Mouse (Mus musculus) urinary bladder, adult 2 months (tissue): ENCODE data around the gene Mdm2. TPM values are rescaled to one million over a fixed set of nuclear protein-coding genes. Genes with fewer than 3 reads are reported as not detected.

Source experiments
- DNase-seq: peaks from one replicate; pipeline ENCODE4 v3.0.0; 2022; ENCODE audit warnings: low spot score
- polyA plus RNA-seq: library from polyadenylated mRNA; depleted of rRNA; stranded (reverse); fragments of >200 nt; gene quantifications from 2 replicates; pipeline ENCODE4 v1.2.3, GENCODE M21; 2012

Mdm2 gene
- polyA plus RNA-seq, 1 experiment: 70.2 TPM

DNA sequence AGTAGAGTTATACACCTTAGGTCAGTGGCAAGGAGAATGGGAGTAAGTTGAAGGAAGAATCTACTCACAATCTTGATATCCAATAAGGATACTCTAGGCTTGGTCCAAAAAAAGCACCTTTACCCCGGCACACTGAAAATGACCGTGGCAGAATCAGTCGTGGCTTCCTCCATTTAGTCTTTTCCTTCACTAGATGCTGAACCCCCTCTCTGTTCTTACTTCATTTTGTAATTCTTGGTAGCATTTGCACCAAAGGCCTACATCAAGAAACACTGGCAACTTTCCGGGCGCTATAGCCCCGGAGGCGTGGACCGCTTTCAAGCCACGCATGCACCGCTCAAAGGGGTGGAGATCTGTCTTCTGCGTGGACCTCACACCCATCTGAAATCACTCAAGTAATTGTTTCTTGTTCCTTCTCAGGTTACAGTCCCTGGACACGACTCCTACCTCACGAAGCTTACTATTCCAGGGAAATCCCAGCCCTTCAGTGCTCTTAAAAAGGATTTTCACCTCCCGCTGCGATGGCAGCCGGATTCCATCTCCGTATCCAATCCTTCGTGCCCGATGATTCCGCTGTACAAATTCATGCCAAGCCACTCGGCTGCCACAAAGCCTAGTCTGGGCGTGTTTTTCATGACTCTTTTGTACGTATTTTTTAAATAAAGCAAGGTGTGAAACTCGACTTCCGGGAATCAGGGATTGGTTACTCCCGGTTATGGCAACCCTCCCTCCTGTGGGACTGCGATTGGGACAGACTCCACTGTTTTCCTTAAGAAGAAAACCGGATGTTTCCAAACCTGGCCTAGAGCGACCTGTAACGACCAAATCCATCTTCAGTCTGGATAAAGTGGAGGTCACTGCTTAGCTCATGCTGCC lies 27.5 kb downstream of the Mdm2 start:
- DNase-seq: no peak

DNA sequence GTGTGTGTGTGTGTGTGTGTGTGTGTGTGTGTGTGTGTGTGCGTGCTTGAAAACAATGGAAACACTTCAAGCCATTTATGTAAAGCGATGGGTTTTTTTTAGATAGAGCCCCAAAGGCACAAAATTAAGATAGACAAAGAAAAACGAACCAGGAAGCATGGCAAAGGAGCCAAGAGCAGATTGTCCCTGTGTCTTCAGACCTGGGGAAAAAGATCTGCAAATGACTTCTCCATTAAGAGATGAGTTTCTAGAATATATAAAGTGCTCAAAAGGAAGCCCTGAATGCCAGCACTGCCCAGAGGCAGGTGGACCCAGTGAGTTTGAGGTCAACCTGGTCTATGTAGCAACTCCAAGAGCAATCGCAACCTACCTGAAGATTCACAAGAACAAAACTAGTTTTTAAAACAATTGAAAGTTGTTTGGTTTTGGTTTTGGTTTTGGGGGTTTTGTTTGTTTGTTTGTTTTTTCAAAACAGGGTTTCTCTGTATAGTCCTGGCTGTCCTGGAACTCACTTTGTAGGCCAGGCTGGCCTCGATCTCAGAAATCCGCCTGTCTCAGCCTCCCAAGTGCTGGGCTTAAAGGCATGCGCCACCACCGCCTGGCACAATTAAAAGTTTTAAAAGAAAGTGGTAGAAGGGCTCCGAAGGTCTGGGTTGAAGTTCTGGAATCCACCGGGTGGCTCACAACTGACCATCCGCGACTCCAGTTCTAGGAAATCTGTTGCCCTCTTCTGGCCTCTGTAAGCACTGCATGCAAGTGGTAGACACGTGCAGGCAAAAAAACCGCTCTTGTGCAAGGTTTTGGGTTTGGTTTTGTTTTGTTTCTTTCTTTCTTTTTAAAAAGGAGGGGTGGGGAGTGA lies 28.3 kb downstream of the Mdm2 start:
- no peak for DNase-seq

DNA sequence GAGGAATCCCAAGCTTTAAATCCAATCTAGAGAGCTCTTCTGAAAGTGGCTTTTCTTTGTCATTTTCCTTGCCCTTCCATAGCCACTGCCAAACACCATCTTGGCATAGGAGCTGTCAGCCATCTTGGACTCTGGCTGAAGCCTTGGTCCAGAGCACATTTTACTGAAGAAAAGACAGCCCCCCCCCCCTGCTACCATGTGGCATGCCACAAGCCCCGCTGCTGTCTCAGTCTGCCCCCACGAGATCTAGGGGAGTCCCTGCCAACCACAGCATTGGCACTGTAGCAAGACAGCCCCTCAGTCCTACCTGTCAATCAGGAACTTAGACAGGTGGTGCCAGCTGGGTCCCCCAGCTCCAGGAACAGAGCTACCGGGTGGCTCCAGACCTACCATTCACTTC lies 29.0 kb downstream of the Mdm2 start:
- no peak for DNase-seq

DNA sequence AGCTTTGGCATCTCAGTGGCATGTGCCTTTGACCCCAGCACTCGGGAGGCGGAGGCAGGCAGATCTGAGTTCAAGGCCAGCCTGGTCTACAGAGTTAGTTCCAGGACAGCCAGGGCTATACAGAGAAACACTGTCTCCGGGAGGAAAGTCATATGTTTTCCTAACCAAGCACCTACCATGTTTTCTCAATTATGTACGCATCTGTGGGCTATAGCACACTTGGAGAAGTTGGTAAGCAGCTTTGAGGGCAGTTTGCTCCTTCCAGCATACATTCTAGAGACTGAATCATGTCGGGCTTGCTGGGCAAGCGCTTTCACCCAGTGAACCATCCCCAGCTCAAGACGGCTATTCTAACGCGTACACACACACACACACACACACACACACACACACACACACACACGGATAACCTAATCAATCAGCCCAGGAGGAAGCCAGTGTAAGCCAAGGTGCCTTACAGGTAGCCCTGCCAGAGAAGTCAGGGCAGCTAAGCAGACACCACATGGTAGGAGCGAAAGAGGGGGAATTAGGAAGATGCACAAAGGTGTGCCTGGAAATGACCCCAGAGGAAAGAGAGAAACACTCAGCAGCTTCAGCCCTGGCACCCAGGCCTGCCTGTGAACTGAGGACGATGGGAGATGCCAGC lies 29.6 kb downstream of the Mdm2 start:
- DNase-seq: no peak

DNA sequence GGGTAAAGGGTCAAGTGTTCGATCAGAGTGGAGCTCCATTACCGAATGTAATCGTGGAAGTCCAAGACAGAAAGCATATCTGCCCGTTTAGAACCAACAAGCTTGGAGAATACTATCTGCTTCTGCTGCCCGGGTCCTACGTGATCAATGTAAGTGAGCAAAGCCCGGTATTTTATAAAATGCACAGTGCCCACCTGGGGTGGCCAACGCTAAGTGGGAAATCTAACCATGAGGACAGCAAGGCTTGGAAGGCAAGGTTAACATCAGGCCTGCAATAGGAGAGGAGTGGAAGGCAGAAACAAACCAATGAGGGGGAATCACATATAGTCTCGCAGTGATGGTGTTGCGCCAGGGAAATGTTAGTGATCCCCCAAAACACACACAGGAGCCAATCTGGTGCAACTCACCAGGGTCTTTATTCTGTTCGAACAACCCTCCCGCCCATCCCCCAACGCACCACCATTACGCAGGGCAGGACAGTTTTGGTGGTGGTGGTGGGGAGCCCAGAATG lies 30.5 kb downstream of the Mdm2 start:
- DNase-seq: no peak

DNA sequence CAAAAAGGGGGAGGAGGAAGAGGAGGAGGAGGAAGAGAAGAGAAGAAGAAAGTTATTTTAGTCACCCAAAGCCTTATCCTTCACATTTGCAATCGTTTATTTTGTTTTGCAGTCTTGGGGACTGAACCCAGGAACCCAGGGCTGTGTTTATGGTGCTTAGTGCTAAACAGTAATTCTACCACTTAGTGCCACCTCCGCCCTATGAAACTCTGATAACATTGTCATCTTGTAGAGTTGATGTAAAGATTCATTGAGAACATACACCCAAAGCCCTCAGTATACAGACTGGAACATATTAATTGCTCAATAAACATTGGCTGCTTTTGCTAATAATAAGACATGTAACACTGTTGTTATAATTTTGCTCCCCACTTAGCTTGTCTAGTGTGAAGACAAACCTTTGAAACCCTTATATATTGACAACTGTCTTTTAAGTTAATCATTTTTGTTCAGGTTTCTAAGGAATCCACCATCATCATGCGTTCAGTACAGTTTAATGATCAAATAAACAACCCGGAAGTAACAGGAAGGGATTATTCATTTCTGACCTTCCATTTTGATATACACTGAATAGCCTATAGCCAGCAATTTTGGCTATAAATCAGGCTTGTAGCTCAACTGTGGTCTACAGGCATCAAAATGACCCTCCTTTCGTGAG lies 31.4 kb downstream of the Mdm2 start:
- no peak for DNase-seq

DNA sequence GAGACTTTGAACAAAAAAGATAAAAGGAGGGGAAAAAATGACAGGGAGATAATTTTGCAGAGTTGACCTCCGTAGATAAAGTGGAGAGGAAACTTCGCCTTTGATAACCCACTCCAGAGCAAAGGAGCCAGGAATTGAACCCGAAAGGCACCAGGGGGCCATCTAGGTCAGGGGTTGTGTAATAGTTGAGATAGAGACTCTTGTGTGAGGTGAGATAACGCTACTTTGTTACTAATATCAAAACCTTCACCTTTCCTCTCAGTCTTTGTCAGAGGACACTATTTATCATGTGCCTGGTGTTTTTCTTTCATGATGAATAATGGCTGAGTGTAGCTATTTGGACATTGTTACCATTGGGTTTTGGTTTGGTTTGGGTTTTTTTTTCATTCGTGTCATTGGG lies 32.2 kb downstream of the Mdm2 start:
- no peak for DNase-seq

GRCm38 (mm10) chr10:117677494-117678236 lies 32.9 kb downstream of the Mdm2 start:
- no peak for DNase-seq

- DNase-seq: no peak
These were observed 33.8 kb downstream of the Mdm2 start for GRCm38 (mm10) chr10:117676644-117677313.

- DNase-seq: no peak
These were observed 34.4 kb downstream of the Mdm2 start for GRCm38 (mm10) chr10:117676036-117676643.

GRCm38 (mm10) chr10:117675096-117676035 lies 35.2 kb downstream of the Mdm2 start:
- no peak for DNase-seq

GRCm38 (mm10) chr10:117674359-117675019 lies 36.1 kb downstream of the Mdm2 start:
- DNase-seq: no peak

DNA sequence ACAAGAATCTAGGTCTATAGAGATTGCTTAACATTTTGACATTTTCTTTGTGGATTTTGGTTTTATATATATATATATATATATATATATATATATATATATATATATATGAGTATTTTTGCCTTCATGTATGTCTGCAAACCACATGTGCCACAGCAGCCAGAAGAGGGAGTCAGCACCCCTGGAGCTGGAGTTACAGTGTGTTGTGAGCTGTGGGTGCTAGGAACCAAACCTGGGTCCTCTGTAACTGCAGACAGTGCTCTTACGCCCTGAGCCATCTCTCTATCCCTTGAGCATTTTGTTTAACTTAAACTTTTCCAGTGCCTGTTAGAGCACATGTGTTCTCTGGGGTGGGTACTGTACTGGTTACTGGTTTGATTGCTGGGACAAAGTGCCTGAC lies 36.6 kb downstream of the Mdm2 start:
- DNase-seq: no peak

DNA sequence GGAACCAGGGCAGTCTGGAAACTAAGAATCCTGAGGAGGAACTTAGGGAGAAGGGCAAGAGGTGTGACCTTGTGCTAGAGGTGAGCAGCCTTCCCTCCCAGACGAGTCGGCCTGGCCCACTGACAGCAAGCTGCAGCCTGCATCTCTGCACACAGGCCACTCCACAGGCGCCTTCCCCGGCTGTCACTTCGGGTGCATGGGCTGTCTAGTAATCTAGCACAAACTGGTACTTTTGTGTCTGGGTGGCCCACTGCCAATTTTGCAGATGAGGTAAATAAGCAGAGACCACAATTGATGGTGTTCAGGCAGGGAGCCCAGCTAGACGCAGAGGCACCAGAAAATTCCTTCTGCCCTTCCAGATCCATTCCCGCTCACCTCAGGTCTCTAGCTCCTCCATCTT lies 37.9 kb downstream of the Mdm2 start:
- DNase-seq: no peak

GRCm38 (mm10) chr10:117671930-117672666 lies 38.5 kb downstream of the Mdm2 start:
- DNase-seq: no peak

- no peak for DNase-seq
These were observed 39.3 kb downstream of the Mdm2 start for GRCm38 (mm10) chr10:117671266-117671665.

GRCm38 (mm10) chr10:117670791-117671190 lies 39.8 kb downstream of the Mdm2 start:
- DNase-seq: no peak
